ENCODE assay signal across 8 mouse cellular contexts in genomic region chr2:27425751-27426405, GRCm38 (mm10). TPM values are rescaled to one million over a fixed set of nuclear protein-coding genes. Genes with fewer than 3 reads are reported as not detected.
DNase-seq lines count a peak whose midpoint lies in the region; ATAC-seq lines count a peak whose summit lies in the region.

No protein-coding gene starts in this region.

- H3K9me3 ChIP-seq in heart, embryonic 11.5 days (replicated peaks; ENCODE audit: control insufficient read depth, low read length), result no peaks in the 10 kb centered on the region
- H3K9me3 ChIP-seq in midbrain, embryonic 13.5 days, result no peaks in the 10 kb centered on the region

- H3K27ac ChIP-seq in heart, embryonic 11.5 days (ENCODE audit: low read depth, low read length), result 0 out of 2 replicates have a peak overlapping the region, but pooled peaks have one; percentile 76
- peak overlapping the region; percentile 87 for H3K27ac ChIP-seq in midbrain, embryonic 13.5 days

- H3K4me3 ChIP-seq in heart, embryonic 11.5 days (ENCODE audit: low read depth, low read length), result peak overlapping the region; percentile 84
- peak overlapping the region; percentile 86 for H3K4me3 ChIP-seq in midbrain, embryonic 13.5 days (replicated peaks)

- no peaks in the 10 kb centered on the region for H3K36me3 ChIP-seq in heart, embryonic 11.5 days (ENCODE audit: control insufficient read depth, insufficient read depth, low read length)
- H3K36me3 ChIP-seq in midbrain, embryonic 13.5 days, result no peaks in the 10 kb centered on the region

- WGBS in heart, embryonic 11.5 days (ENCODE audit: insufficient replicate concordance), result under 1% methylated on average over 58 of the region's 60 CpGs
- WGBS in midbrain, embryonic 13.5 days, result under 1% methylated on average over 56 of the region's 60 CpGs

- DNase-seq in kidney, adult 9 months, result peak; percentile 40
- DNase-seq in kidney, adult 11 months, result no peak
- DNase-seq in ZHBTc4 (ENCODE audit: low read depth, low spot score), result peak; percentile 62
- peak; percentile 23 to 61 for DNase-seq in kidney, postnatal 25 days
- DNase-seq in thymus, postnatal 36 days, result peak; percentile 54 to 67
- no peak for DNase-seq in cerebellum, adult 9-11 months

- peak overlapping the region; percentile 100 for H3K4me2 ChIP-seq in heart, embryonic 11.5 days
- H3K4me2 ChIP-seq in midbrain, embryonic 13.5 days (replicated peaks), result peak overlapping the region; percentile 78

- no peak for ATAC-seq in heart, embryonic 11.5 days (replicated peaks; ENCODE audit: insufficient number of reproducible peaks, low FRiP score, low TSS enrichment)
- ATAC-seq in midbrain, embryonic 13.5 days, result peak; percentile 28

- H3K4me1 ChIP-seq in heart, embryonic 11.5 days (ENCODE audit: control insufficient read depth, insufficient read depth, low read length), result peaks cover 21% of the 10 kb centered on the region
- H3K4me1 ChIP-seq in midbrain, embryonic 13.5 days (replicated peaks), result peaks cover 59% of the 10 kb centered on the region

- peak overlapping the region; percentile 88 for H3K9ac ChIP-seq in heart, embryonic 11.5 days (ENCODE audit: low read depth, low read length)
- peak overlapping the region; percentile 96 for H3K9ac ChIP-seq in midbrain, embryonic 13.5 days (replicated peaks)

- H3K27me3 ChIP-seq in heart, embryonic 11.5 days (ENCODE audit: control insufficient read depth, insufficient read depth, low read length), result no peaks in the 10 kb centered on the region
- H3K27me3 ChIP-seq in midbrain, embryonic 13.5 days, result no peaks in the 10 kb centered on the region

RNA-seq across cellular contexts. Expression of gene Vav2, which starts 1.0 kb away (rescaled TPM):
- 3.4 and 4.7 TPM in 2 replicates for polyA plus RNA-seq in heart, embryonic 11.5 days (2014; fragmentation: Nextera tagmentation; extraction: Ambion mirVana)
- polyA plus RNA-seq in midbrain, embryonic 13.5 days (2015; fragmentation: Nextera tagmentation; extraction: Ambion mirVana), result 12.7 and 15.4 TPM in 2 replicates

RNA-seq across cellular contexts. Expression of gene Brd3os, which starts 16.2 kb away (rescaled TPM):
- polyA plus RNA-seq in heart, embryonic 11.5 days (2014; fragmentation: Nextera tagmentation; extraction: Ambion mirVana), result 3.1 and 3.3 TPM in 2 replicates
- polyA plus RNA-seq in midbrain, embryonic 13.5 days (2015; fragmentation: Nextera tagmentation; extraction: Ambion mirVana), result 27.9 and 29.0 TPM in 2 replicates

Comparison
In these comparisons a context has a peak if more than half of its experiments do, and no peak if none do; other contexts are left out.
1. DNase-seq: peak in kidney, adult 9 months (single experiment), ZHBTc4 (single experiment), kidney, postnatal 25 days (2 of 2) and thymus, postnatal 36 days (2 of 2); none in kidney, adult 11 months (single experiment) and cerebellum, adult 9-11 months (single experiment).